Mouse (Mus musculus) MEL-GATA-1-ER (cell line): Measurements from ENCODE around the gene Tmem254a.
"Not testable (repeated sequence)": the region's sequence is repeated elsewhere in the genome, so short reads cannot be mapped to it uniquely, and the experiment has no call there.

Experiments
- DNase-seq: peaks from one replicate; pipeline ENCODE4 v3.0.0-alpha.2; 2012; ENCODE audit warnings: low read depth; ENCODE audit errors: extremely low read depth

The Tmem254a gene

DNA sequence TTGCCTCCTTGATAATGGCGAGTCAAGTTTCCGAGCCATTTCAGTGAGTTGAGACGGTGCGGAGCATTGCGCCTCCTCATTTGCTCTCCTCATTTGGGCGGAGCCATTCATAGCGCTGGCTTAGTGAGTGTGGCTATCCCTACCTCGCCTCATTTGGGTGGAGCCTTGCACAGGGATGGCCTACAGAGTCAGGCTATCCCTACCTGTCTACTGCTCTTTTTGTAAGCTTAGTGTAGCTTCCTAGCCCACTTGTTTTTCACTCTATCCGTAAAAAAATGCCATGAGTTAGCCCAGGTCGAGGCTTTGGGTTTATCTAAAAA is at the start of gene Tmem254a:
Tmem254a (minus strand) TSS at position 111 of the 320 bp plus-strand sequence.
- DNase-seq = not testable (repeated sequence)

DNA sequence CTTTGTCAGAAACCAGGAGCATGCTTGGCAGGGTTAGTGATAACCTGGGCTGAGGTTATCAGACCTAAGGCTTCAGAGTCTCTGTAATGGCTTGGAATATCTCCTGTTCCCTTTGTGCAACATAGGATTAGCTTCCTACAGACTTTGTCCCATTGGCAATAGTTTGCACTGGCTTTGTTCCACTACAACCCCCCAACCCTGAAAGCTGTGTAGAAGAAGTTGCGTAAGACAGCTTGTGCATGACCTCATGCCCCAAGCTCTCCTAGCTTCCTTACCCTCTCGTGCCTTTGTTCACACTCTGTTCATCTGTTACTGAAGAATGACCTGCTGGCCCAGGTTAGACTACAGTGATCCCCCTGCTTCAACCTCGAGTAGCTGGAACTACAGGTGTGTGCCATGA is 30.4 kb upstream of the Tmem254a start:
- not testable (repeated sequence) for DNase-seq

DNA sequence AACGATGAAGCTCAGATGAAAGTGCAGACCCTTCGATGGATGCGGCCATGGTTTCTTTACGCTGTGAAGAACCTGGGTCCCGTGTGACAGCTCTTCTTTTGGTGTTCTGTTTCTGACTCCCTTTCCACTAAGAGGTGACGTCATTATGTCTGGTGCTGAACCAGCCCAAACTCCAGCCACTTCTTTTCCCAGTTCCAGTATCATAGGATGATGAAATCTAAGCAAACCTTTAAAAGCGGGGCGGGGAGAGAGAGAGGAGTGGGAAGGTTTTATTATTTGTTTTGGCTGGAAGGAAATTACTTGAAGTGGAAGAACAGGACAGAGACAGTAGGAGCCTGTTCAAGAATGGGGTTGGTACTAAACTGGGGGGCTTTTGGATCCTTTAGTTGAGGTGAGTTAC is 10.5 kb upstream of the Tmem254a start, which contains the start of gene Cphx1:
Cphx1 (plus strand) TSS at position 301 of the 400 bp plus-strand sequence.
- DNase-seq = not testable (repeated sequence)

DNA sequence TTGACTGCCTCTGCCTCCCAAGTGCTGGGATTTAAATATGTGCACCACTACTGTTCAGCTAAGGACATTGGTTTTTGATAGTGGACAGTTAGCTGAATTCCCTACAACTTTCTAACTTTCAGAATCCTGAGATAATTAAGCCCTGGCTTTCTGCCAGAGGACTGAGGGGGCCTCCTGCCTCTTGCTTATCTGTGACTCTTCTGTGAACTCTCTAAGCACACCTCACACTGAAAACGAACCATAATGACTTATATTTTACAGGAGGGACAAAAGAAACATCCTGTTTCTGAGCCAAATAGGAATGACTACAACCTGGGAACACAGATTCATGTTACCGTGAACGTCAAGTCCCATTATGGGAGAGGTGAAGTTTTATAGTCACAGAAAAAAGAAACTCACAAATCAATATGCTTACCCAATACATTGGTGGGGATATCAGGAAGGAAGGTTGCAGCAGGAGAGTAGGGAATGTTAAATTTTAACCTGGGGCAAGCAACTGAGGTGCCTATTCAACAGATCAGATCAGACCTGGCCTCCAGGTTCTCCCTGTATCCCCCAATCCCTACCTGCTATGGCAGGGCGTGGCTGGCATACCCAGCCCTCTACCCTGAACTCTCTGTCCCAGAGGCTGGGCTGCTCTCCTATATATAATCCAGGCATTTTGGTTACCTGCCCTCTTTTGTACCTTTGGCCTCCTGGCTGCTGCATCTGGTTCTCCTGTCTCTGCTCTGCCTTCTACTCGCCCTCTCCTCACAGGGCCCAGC is 9.6 kb upstream of the Tmem254a start:
- DNase-seq = not testable (repeated sequence)

DNA sequence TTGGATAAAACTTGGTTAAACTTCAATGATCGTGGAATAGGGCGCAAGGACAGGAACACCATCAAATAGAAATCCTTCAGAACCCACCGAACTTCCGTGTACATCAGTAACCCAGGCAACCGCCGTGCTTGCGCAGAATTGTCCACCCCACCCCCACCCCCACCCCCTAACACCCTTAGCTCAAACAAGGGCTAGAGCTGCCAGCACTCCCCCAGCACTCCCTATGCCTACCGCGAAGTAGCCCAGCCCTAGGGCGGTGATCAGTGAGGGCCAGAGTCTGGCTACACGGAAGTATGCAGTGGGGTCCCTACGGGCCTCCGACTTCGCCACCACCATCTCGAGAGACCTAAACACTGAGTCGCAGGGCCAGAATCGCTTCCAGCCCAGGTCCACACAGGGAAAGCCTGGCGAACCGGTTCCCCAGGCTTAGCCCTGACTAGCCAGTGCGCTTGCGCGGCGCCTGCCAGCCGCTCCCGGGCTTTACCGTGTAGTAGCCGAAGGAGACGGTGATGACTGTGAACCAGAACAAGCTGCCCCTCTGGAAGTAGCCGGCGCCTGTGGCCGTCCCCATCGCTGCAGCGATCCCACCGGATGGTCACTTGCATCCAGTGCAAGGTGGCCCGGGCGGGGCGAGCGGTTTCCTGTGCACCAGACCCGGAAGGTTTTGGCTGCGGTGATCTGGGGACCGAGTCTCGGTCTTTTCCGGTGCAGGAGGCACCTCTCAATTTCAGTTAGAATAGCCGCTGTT is 484 bp downstream of the Tmem254a start:
- not testable (repeated sequence) for DNase-seq

DNA sequence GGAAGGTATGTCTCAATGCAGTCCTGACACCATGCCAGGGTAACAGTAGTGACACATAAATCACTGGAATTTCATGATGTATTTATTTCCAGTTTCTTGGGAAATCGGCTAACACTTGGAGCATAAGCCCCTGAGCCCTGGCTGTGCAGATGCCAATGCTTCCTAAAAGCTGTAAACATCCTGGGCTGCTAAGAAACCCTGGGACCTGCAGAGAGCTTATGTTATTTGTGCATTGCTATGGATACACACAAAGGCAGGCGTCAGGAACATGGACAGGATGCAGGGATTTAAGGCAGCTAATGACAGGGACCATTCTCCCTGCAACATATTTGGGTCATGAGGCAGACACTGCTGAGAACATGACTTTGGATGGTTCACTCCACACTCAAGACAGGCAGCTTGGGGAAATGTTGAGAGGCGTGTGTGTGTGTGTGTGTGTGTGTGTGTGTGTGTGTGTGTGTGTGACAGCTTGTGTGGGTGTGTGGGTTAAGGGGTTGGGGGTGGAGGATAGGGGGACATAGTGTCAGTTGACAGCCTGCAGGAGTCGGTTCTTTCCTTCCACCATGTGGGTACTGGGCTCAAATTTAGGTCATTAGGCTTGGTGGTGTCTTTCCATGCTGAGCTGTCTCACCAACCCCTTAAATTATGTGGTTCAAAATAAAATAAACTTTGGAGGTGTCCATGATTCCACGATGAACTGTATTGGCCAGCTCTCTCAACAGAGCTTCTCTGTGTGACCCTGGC is 8.9 kb downstream of the Tmem254a start:
- DNase-seq = not testable (repeated sequence)

DNA sequence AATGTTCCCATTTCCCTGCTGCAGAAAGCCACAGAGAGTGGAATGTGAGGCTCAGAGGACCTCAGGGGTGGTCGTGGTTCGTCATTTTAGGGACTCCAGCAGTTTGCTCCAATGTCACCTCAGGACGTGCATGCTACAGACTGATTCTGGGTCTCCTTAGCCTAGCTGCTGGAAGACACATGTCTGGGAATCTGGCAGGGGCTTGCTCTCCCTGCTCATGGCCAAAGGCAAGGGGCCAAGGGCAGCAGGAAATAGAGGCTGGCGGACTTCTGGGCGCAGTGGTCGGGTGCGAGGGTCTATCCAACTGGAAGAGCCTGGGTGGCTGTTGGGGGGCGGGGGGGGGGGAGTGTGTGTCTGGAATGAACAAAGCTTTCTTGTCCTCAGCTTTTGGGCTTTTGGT is 18.5 kb downstream of the Tmem254a start:
- not testable (repeated sequence) for DNase-seq

DNA sequence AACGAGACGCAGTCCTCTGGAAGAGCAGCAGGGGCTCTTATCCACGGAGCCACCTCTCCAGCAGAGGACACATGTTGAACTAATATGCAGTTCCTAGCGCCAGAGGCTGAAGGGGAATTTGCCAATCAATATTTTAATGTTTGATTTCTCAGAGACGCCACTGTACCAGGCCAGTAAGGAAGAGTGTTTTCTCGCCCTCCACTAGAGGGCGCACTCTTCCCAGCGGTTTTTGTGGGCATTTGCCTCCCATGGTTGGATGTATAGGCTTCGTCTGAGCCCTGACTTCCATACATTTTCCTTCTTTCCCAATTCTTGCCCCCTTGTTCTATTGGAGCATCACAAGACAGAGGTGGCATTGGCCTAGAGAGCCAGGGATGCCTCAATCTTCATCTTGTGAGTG is 20.2 kb downstream of the Tmem254a start:
- not testable (repeated sequence) for DNase-seq

DNA sequence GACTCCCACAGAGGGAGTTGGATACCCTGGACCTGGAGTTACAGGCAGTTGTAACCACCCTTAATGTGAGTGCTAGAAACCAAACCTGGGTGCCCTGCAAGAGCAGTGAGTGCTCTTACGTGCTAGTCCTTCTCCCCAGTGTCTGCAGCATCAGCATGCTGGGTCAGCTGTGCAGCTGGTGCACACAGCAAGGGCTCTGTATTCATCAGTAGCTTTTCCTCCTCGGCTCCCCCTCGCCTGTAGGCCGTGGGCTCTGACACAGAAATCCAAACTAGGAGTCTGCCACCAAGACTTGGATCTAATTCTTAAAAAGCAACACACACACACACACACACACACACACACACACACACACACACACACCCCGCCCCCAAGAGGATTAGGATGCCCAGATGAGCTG is 22.2 kb downstream of the Tmem254a start:
- not testable (repeated sequence) for DNase-seq

DNA sequence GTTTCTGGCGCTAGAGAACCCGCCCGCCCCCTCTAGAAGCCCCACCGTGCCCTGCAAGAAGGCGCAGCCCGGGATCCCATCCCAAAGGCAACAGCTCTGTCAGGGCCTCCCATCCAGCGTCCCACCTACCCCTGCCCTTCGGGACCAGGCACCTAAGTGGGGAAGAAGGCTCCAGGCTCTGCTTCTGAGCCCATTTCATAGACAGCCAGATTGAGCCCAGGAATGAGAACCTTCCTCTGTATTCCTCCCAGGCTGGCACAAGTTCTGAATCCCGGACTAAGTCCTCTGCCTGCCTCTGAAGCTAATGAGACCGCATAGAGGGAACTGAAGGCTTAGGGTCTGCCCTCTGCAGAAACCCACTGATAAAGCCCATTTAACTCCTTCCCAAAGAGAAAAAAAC is 24.5 kb downstream of the Tmem254a start, which contains the start of gene Plac9a:
Plac9a (minus strand) TSS at position 101 of the 400 bp plus-strand sequence.
- not testable (repeated sequence) for DNase-seq

DNA sequence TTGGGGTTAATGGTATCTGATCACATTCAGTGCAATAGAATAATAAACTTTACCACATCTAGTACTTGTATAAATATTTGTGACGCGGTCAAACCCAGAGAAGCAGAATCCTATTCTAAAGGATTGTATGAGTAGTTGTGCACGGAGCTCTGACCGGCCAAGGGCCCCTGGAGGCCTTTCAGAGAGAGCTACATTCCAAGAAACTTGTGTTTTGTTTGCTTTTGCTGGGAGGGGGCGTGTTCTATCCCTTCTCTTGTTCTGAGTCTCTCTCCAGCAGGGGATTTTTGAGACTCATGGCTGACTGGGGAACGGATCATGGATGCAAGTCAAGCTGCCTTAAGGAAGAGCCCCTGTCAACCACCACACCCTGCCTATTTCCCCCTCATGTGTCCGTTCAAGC is 31.8 kb downstream of the Tmem254a start:
- not testable (repeated sequence) for DNase-seq

DNA sequence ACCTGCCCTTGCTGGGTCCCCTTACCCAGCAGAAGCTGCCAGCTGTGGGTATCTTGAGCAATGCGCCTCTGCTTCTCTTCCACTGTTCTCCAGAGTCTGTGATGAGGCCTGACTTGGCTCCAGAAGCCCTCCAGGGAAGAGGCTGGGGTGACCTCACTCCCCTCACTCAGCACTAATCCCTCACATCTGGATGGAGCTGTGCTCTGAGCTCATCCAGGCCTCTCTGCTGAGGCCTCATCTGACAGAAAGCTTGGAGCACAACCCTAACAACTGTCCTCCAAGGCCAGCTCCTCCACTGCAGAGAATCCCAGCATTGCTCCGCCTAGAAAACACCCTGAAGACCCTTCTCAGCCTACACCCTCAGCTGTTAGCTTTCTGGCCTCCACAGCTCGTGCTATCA is 32.9 kb downstream of the Tmem254a start:
- not testable (repeated sequence) for DNase-seq

DNA sequence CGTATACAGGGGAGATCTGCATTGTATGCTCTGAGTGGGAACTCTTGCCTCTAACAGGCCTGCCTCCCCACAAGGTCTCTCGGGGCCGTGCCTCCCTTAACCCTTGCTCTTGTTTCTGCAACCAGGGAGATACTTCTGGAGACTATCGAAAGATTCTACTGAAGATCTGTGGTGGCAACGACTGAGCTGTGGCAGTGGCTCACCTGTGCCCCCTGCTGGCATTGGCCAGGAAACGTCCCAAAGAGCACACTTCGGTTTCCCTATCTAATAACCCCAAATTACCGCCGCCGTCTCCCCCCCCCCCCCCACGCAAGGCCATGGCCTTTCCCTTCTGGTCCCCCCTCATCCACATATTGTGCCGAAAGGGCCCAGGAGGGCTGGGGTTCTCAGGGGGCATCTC is 41.6 kb downstream of the Tmem254a start:
- DNase-seq = not testable (repeated sequence)

DNA sequence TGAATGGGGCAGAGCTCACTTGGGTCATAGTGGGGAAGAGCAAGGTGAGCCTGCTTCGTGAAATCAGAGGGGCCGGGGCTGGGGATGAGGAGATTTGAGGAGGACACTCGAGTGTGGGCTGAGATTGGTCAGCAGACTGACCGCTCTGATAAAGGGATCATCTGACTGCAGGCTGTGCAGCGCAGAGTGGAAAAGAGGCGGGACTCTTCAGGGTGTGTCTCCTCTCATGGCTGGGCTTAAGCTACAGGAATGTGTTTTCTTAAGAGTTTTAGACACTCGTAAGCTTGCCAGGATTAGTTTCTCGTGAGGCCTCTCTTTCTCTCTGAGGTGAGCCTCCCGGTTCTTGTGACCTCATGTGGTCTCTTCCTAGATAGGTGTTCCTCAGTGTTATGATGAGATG is 45.7 kb downstream of the Tmem254a start:
- not testable (repeated sequence) for DNase-seq

DNA sequence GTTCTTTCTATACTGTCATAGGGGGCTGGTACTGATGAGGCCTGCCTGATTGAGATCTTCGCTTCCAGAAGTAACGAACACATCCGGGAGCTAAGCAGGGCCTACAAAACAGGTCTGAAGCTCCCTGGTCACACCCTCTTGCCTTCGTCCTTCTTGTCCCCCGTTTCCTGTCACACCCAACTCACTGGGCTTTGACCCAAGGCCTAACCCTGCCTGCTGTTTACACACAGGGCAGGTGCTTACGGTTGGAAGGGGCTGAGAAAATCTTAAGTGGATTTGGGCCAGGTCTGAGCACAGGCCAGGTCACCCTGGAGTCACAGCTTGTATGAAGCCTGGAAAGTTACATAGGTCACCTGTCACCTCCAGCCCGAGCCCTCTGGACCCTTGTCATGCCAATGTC is 50.8 kb downstream of the Tmem254a start:
- DNase-seq = not testable (repeated sequence)
